Mouse (Mus musculus): ENCODE data around the gene Dnaja2. TPM values are rescaled to one million over a fixed set of nuclear protein-coding genes. Genes with fewer than 3 reads are reported as not detected.

Gene Dnaja2
- polyA plus RNA-seq, 1 experiment = 221 TPM

DNA sequence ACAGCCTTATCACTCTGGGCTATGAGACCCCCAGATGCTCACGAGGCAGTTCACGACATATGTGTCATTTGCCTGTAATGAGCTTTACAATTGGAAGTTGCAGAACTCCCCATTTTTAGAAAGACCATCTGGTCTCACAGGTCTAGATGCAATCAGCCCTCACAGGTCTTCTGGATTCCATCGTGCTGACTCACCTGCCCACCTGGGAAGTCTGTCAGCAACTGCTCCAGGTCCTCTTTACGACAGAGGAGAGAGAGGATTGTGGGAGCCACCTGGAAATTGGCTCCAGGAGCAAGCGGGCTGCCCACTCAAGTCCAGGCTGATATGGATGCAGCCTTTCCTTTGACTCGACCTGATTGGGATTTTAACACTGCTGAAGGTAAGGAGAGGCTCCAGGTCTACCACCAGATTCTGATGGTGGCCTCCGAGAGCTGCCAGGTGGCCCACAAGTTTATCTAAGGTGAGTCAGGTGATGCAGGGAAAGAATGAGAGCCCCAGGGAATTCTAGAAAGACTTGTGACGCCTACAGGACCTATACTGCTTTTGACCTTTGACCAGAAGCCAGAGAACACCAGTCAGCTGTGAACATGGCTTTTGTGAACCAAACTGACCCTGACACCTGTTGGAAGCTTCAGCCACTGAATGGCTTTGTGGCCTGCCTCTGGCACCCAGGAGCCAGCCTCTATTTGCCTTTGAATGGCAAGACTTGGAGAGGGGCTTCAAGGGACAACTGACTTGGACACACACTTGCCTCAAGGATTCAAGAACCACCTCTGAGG lies 42.5 kb upstream of the Dnaja2 start:
- Histone ChIP-seq H3K9ac (ENCODE audit: low read depth, poor library complexity, severe bottlenecking) (no peak overlapping the region; the same call in 1 of the 2 replicates), H3K27ac (ENCODE audit: insufficient read depth, low read length) (peak overlapping the region; percentile 55), H3K4me1 (ENCODE audit: control insufficient read depth, insufficient read depth, low read length) (peaks cover 13% of the 10 kb centered on the region), H3K27me3 (ENCODE audit: control insufficient read depth, insufficient read depth, low read length, poor library complexity, severe bottlenecking) (no peaks in the 10 kb centered on the region), H3K4me3 (ENCODE audit: low read depth, low read length) (peak overlapping the region; percentile 10; the same call in 1 of the 2 replicates), H3K9me3 (replicated peaks; ENCODE audit: control insufficient read depth, insufficient read depth, low read length, poor library complexity, severe bottlenecking) (no peaks in the 10 kb centered on the region), H3K36me3 (ENCODE audit: control insufficient read depth, insufficient read depth, low read length, poor library complexity, severe bottlenecking) (no peaks in the 10 kb centered on the region)
- peak; percentile 97 for TF ChIP-seq EP300 (IDR thresholded peaks at IDR 0.05; ENCODE audit: insufficient read depth, low read depth, low read length)
- TF ChIP-seq CTCF (IDR thresholded peaks at IDR 0.05; ENCODE audit: low read depth, low read length) = no peak

DNA sequence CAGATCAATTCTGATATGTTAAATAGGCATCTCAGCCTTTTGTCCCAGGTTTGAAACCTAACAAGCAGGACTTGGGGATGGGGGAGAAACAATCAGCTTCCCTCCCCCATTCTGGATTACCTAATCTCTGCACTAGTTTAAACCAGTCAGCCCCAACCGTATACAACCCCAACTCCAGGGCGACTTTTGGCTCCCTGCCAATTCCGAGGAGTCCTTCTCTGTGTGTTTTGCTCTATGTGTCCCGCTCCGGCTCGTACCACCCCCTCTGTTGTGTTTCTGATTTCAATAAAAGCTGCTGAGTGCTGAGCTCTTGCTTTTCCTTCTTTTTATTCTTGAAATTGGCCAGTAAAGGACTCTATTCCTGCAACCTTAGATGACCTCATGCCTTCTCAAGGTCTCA lies 40.2 kb upstream of the Dnaja2 start:
- H3K27ac ChIP-seq (ENCODE audit: insufficient read depth, low read length) = peak overlapping the region; percentile 59
- no peak overlapping the region for H3K4me3 ChIP-seq (ENCODE audit: low read depth, low read length)
- 0 out of 2 replicates have a peak, but pooled peaks have one; percentile 8 for TF ChIP-seq EP300 (IDR thresholded peaks at IDR 0.05; ENCODE audit: insufficient read depth, low read depth, low read length)
- no peak for TF ChIP-seq CTCF (IDR thresholded peaks at IDR 0.05; ENCODE audit: low read depth, low read length)
- no peak for TF ChIP-seq POLR2A (IDR thresholded peaks at IDR 0.05; ENCODE audit: insufficient read depth, low read length)
- H3K36me3 ChIP-seq (ENCODE audit: control insufficient read depth, insufficient read depth, low read length, poor library complexity, severe bottlenecking) = no peaks in the 10 kb centered on the region
- no peaks in the 10 kb centered on the region for H3K27me3 ChIP-seq (ENCODE audit: control insufficient read depth, insufficient read depth, low read length, poor library complexity, severe bottlenecking)
- H3K9ac ChIP-seq (ENCODE audit: low read depth, poor library complexity, severe bottlenecking) = 0 out of 2 replicates have a peak overlapping the region, but pooled peaks have one; percentile 6
- no peaks in the 10 kb centered on the region for H3K9me3 ChIP-seq (replicated peaks; ENCODE audit: control insufficient read depth, insufficient read depth, low read length, poor library complexity, severe bottlenecking)
- peaks cover 13% of the 10 kb centered on the region for H3K4me1 ChIP-seq (ENCODE audit: control insufficient read depth, insufficient read depth, low read length)

DNA sequence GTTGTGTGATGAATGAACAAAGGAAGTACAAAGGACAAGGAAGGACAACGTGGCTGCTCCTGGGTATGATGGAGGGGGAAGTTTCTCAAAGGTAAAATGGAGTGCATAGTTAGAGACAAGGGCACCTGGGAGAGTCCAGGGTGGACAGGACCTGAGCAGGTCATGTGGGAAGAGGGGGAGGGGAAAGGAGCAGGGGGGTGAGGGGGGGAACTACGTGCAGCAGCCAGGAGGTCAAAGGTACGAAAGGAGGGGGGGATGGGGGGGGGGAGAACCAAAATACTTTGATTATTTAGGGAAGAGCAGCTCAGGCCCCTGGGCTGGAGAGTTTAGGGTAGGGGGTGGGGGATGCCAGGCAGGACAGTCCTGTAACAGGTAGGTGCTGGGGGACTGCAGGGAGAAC lies 39.8 kb upstream of the Dnaja2 start:
- Histone ChIP-seq H3K9me3 (replicated peaks; ENCODE audit: control insufficient read depth, insufficient read depth, low read length, poor library complexity, severe bottlenecking) (peaks cover under 1% of the 10 kb centered on the region; the same call in 1 of the 2 replicates), H3K27ac (ENCODE audit: insufficient read depth, low read length) (peak overlapping the region; percentile 91), H3K27me3 (ENCODE audit: control insufficient read depth, insufficient read depth, low read length, poor library complexity, severe bottlenecking) (no peaks in the 10 kb centered on the region), H3K4me3 (ENCODE audit: low read depth, low read length) (no peak overlapping the region), H3K36me3 (ENCODE audit: control insufficient read depth, insufficient read depth, low read length, poor library complexity, severe bottlenecking) (no peaks in the 10 kb centered on the region), H3K4me1 (ENCODE audit: control insufficient read depth, insufficient read depth, low read length) (peaks cover 13% of the 10 kb centered on the region), H3K9ac (ENCODE audit: low read depth, poor library complexity, severe bottlenecking) (0 out of 2 replicates have a peak overlapping the region, but pooled peaks have one; percentile 6)
- peak; percentile 87; the same call in 1 of the 2 replicates for TF ChIP-seq EP300 (IDR thresholded peaks at IDR 0.05; ENCODE audit: insufficient read depth, low read depth, low read length)
- TF ChIP-seq POLR2A (IDR thresholded peaks at IDR 0.05; ENCODE audit: insufficient read depth, low read length) = no peak

DNA sequence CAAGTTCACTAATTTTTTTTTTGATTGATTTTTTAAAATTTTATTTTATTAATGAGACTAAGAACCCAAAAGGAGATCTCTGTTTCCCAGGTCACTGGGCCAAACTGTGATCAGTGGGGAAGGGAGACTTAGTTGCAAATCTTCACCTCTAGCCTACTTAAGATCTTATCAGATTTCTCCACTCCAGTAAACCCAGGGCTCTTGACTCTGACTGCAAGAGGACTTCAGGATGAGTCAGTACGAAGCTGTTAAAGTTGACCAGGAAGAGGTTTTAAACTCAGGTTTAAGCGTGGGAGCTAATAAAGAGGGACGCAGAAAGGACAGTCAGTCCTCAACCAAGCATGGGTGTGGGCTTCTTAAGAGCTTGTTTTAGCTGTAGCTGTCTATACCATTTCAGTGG lies 38.2 kb upstream of the Dnaja2 start:
- Histone ChIP-seq H3K4me1 (ENCODE audit: control insufficient read depth, insufficient read depth, low read length) (peaks cover 15% of the 10 kb centered on the region), H3K27ac (ENCODE audit: insufficient read depth, low read length) (peak overlapping the region; percentile 58; the same call in 1 of the 2 replicates), H3K9me3 (replicated peaks; ENCODE audit: control insufficient read depth, insufficient read depth, low read length, poor library complexity, severe bottlenecking) (peaks cover 6% of the 10 kb centered on the region), H3K36me3 (ENCODE audit: control insufficient read depth, insufficient read depth, low read length, poor library complexity, severe bottlenecking) (no peaks in the 10 kb centered on the region), H3K4me3 (ENCODE audit: low read depth, low read length) (no peak overlapping the region), H3K9ac (ENCODE audit: low read depth, poor library complexity, severe bottlenecking) (no peak overlapping the region), H3K27me3 (ENCODE audit: control insufficient read depth, insufficient read depth, low read length, poor library complexity, severe bottlenecking) (no peaks in the 10 kb centered on the region)
- TF ChIP-seq CTCF (IDR thresholded peaks at IDR 0.05; ENCODE audit: low read depth, low read length) = no peak
- TF ChIP-seq EP300 (IDR thresholded peaks at IDR 0.05; ENCODE audit: insufficient read depth, low read depth, low read length) = no peak
- no peak for TF ChIP-seq POLR2A (IDR thresholded peaks at IDR 0.05; ENCODE audit: insufficient read depth, low read length)

DNA sequence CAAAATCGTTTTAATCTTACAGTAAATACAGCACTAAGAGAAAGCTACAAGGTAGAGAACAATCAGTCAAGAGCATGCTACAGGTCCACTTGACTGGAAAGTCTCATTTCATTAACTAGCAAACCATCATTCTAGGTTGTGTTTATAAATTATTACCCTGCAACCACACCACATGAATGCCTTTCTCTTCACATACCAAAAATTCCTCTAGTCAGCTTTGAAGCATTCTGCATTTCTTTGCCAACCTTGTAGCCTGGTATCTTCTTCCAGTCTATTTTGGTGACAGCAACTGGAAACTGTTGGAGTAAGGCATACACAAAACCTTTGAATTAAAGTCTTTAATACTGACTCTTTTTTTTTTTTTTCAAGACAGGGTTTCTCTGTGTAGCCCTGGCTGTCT lies 36.4 kb upstream of the Dnaja2 start:
- H3K9ac ChIP-seq (ENCODE audit: low read depth, poor library complexity, severe bottlenecking) = no peak overlapping the region
- TF ChIP-seq EP300 (IDR thresholded peaks at IDR 0.05; ENCODE audit: insufficient read depth, low read depth, low read length) (no peak), POLR2A (IDR thresholded peaks at IDR 0.05; ENCODE audit: insufficient read depth, low read length) (no peak), CTCF (IDR thresholded peaks at IDR 0.05; ENCODE audit: low read depth, low read length) (no peak)
- peaks cover 7% of the 10 kb centered on the region for H3K4me1 ChIP-seq (ENCODE audit: control insufficient read depth, insufficient read depth, low read length)
- no peak overlapping the region for H3K4me3 ChIP-seq (ENCODE audit: low read depth, low read length)
- H3K9me3 ChIP-seq (replicated peaks; ENCODE audit: control insufficient read depth, insufficient read depth, low read length, poor library complexity, severe bottlenecking) = peaks cover 13% of the 10 kb centered on the region
- H3K27ac ChIP-seq (ENCODE audit: insufficient read depth, low read length) = no peak overlapping the region
- no peaks in the 10 kb centered on the region for H3K27me3 ChIP-seq (ENCODE audit: control insufficient read depth, insufficient read depth, low read length, poor library complexity, severe bottlenecking)
- no peaks in the 10 kb centered on the region for H3K36me3 ChIP-seq (ENCODE audit: control insufficient read depth, insufficient read depth, low read length, poor library complexity, severe bottlenecking)

DNA sequence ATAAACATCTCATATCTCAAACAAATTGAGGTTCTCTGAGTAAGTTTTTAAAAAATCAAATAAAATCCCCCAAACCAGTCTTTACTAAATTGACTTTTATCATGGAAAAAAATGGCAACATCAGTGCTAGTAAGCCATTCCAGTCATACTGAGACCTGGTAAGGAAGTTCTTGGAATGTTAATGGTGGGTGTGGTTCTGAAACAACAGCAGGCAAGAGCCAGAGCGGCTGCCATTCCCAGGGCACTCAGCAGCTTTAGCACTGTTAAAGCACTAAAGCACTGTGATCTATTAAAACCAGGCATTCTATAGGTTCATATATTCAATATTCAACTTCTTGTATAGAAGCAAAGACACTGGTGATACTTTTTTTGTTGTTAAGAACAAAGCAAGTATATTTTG lies 35.1 kb upstream of the Dnaja2 start:
- Histone ChIP-seq H3K4me1 (ENCODE audit: control insufficient read depth, insufficient read depth, low read length) (peaks cover 5% of the 10 kb centered on the region), H3K9me3 (replicated peaks; ENCODE audit: control insufficient read depth, insufficient read depth, low read length, poor library complexity, severe bottlenecking) (peaks cover 13% of the 10 kb centered on the region), H3K27ac (ENCODE audit: insufficient read depth, low read length) (peak overlapping the region; percentile 98), H3K9ac (ENCODE audit: low read depth, poor library complexity, severe bottlenecking) (no peak overlapping the region), H3K27me3 (ENCODE audit: control insufficient read depth, insufficient read depth, low read length, poor library complexity, severe bottlenecking) (no peaks in the 10 kb centered on the region), H3K4me3 (ENCODE audit: low read depth, low read length) (no peak overlapping the region), H3K36me3 (ENCODE audit: control insufficient read depth, insufficient read depth, low read length, poor library complexity, severe bottlenecking) (no peaks in the 10 kb centered on the region)
- TF ChIP-seq CTCF (IDR thresholded peaks at IDR 0.05; ENCODE audit: low read depth, low read length) (no peak), POLR2A (IDR thresholded peaks at IDR 0.05; ENCODE audit: insufficient read depth, low read length) (no peak), EP300 (IDR thresholded peaks at IDR 0.05; ENCODE audit: insufficient read depth, low read depth, low read length) (peak; percentile 86)
